Mouse (Mus musculus) R1 (cell line): ENCODE data around the gene Cyfip2.
A peak's percentile ranks its signal among the peaks of the same experiment; 100 is the strongest.
"Not testable (repeated sequence)": the region's sequence is repeated elsewhere in the genome, so short reads cannot be mapped to it uniquely, and the experiment has no call there.

Experiments used
- DNase-seq: peaks from one replicate; pipeline ENCODE4 v3.0.0-alpha.2; 2018; ENCODE audit warnings: low read depth, low spot score

Cyfip2 gene

DNA sequence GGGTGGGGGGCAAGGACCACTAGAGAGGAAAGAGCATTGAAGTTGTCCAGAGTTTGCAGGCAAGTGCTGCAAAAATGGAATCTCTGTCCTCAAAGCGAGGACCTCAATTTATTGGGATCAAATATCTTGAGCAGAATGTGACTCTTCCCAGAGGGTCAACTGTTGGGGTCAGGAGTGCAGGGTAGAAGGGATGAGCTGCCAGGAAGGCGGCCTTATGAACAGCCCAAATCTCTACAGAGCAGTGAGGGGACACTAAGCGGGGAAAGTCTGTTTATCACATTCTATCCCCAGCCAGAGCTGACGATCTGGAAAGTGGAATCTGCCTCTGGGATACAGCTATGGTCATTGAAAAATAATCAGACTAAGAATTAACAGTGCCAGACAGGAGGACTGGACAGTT, 118.5 kb downstream of the Cyfip2 start:
- no peak for DNase-seq

DNA sequence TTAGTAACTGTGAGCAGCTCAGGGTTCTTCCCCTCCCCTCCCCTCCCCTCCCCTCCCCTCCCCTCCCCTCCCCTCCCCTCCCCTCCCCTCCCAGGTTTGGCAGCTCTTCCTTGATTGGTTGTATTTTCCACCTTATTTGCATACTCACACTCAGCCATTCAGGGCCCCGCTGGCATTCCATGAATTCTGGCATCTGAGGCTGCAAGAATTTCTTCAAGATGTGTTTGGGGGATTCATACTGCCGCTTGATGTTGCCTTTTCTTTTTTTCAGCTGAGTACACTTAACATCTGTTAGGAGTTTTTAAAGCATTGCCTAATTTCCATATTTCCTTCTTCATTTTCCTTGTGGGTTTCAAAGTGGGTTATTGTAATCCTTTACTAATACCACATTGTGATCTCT, 124.4 kb downstream of the Cyfip2 start:
- no peak for DNase-seq

DNA sequence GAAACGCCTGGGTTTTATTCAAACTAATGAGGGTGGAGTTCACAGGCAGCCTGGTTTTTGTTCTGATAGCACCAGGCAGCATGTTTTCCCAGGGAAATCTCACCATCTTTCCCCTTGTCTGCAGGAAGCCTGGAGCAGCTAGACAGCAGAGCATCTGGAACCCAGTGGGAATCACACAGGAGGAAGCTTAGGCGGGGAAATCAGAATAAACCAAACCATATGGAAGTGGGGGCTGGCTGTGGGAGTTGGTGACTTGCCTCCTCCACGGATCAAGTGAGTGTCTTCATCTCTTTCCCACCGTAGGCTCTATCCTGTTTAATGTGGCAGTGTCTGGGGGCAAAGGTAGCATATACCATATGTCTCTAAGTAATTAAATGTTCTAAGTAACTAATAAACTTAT, 127.2 kb downstream of the Cyfip2 start:
- DNase-seq, result no peak

DNA sequence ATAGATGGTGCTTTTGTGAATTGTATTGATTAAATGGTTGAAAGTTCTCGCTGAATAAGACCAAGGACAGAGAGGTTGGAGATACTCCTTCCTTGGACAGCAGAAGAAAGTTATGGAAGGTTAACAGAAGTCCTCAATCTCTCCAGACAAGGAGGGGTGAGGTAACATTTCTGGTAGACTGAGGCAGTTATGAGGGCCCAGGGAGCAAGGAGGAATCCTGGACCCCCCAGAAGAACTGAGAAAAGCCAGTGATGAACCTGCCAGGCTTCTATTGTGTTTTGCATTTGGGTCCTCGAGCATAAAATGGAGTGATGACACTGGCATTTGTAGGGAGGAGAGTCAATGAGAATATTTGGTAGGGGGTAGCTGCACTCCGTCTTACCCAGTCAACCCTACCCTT, 127.7 kb downstream of the Cyfip2 start:
- no peak for DNase-seq

DNA sequence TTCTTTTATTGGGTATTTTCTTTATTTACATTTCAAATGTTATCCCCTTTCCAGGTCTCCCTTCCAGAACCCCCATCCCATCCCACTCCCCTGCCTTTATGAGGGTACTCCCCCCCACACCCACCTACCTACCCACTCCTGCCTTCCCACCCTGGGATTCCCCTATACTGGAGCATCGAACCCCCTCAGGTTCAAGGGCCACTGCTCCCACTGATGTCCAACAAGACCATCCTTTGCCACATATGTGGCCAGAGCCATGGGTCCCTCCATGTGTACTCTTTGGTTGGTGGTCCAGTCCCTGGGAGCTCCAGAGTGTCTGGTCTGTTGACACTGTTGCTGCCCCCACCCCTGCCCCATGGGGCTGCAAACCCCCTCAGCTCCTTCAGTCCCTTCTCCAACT, 130.6 kb downstream of the Cyfip2 start:
- DNase-seq, result not testable (repeated sequence)

DNA sequence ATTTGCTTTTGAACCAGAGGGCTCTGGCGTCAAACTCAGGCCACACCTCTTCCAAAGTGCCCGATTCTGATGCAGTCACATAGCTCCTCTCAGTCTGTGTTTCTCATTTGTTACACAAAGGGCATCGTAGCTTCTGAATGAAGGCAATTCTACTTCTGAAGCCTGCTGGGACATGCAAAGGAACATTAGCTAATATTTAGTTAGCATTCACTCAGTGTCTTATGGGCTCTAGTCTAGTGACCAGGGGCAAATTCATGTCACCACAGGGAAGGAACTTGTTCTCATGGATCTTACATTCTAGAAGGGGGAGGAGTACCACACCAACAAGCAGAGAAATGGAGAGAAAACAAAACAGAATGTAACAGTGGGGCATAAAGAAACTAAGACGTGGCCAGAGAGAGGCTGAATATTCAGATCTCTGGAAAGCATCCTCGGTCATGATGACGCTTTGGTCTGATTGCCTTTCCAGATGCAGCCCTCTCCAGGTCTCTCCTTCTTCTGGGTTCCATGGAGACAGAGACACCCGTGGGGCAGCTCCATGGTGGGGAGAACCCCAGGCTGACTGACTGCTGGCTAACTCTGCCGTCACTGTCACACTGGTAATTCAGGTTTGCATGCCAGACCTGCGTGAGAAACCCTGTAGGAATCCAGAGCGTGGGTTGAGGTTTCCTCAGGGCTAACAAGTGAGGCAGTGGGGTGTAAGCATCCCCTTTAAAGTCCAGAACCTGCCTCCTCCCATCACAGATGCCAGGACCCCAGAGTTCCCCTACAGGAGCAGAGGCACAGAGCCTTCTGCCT, 135.2 kb downstream of the Cyfip2 start:
- DNase-seq, result no peak

DNA sequence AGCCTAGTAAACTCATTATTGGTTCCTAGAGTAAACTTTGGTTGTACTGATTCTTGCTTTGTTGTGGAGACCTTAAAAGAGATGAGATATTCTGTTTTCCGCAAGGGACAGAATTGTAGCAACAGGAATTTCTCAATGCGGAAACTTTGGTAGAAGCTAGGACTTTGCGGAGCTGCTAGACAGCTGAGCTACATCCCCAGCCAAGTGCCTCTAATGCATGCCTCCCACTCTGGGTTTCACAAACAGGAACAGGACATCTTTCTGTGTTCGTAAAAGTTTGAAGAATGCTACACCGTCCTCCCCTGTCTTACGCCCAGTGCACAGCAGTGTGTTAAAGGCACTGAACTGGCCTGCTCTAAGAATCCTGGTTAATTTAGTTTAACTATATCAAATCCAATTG, 136.5 kb downstream of the Cyfip2 start:
- DNase-seq, result no peak

DNA sequence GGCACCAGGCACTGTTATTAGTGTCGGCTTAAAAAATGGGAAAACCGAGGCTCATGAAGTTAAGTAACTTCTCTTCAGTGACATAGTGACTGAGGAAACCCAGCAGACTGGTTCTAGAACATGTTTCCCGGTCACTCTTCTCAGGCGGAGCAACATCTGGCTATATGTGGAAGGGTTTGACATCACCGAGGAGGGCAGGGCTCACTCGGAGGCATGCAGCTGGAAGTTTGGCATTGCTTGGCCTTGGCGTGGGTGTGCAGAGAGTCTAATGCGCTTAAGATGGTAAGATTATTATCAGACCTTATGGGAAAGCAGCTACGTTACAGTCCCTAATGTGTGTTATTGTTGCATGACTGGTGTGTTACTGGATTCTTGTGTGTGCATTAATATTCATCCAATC, 140.5 kb downstream of the Cyfip2 start:
- no peak for DNase-seq

DNA sequence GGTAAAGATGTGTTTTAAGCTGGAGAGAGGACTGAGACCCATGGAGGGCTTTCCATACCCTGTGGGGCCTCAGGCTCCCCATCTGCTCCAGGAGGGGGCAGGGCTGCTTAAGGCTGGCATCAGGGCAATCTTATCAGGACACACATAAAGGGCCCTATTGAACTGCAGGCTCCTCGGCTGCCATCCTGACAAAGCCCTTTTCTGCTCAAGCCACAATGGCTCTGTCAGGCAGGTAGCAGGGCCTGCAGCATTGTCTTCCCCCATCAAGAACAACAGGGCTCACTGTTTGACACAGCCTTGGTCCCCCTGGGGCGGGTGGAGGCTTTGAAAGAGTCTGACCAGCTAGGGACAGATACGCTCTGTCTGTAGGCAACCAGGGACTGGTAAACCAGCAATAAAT, 142.8 kb downstream of the Cyfip2 start:
- DNase-seq, result no peak

DNA sequence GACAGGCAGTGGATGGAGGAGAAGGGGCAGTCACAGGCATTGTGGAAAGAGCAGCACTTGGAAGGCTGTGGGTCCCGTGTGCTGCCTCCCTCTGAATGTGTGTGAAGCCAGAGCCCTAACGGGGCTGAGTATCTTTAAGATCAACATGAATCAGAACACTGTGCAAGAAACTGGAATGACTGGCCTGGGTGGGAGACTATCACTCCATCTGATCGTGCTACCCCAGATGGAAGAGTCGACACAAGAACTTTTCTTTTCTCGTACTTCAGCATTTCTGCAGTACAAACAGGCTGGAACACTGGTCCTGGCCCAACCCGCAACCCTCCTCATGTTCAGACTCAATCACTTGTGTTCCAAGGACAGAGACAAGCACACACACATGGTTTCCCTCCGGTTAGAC, 144.2 kb downstream of the Cyfip2 start:
- no peak for DNase-seq

DNA sequence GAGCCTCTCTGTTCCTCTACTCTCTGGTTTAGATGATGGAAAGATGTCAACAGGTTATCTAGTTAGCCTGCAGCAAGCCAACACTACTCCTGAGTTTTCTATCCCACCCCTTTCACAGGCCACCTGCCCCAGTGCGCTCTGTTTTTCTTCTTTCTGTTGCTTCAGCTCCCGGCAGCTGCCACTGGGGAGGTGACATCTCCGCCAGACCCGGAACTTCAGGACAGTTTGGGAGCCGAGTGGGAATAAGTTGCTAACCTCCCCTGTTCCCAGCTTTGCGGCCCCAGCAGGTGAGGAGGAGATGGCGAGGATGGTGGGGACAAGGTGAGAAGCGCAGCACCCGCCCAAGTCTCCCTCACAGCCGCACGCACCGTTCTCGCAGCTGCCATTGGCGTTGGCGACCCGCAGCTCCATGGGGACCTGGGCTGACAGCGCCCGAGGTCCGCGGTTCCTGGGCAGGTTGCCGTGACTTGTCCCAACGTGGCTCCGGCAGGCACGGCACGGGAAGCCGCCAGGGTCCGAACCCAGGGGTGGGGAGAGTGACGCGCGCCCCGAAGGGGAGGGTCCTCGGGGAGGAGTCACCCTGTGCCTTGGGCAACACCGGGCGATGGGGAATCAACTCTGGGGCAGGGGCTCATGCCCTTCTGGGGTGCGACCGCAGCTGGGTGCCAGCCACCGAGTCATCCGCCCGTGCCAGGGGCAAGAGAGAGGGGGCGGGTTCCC, 146.6 kb downstream of the Cyfip2 start, which contains the start of gene Nipal4:
Gene Nipal4 (minus strand): TSS at position 643 of the 720 bp plus-strand sequence.
- peak; percentile 59 for DNase-seq

DNA sequence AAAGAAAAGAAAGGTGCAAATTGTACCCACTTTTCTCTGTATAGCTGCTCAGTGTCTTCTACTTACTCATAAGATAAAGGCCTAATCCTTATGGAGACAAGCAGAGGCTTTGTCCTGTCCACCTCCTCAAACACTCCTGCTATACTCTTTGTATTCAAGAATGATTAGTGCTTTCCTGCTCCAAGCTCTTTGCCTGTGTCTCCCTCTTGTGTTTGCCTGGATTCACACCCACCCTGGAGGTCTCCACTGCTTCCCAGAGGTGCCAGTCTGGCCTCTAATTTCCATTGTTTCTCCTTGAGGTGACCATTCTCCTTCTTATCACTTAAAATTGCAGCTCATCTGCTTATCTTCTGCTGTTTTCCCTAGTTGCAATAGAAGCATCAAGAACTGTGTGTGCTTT, 155.2 kb downstream of the Cyfip2 start:
- DNase-seq, result no peak

DNA sequence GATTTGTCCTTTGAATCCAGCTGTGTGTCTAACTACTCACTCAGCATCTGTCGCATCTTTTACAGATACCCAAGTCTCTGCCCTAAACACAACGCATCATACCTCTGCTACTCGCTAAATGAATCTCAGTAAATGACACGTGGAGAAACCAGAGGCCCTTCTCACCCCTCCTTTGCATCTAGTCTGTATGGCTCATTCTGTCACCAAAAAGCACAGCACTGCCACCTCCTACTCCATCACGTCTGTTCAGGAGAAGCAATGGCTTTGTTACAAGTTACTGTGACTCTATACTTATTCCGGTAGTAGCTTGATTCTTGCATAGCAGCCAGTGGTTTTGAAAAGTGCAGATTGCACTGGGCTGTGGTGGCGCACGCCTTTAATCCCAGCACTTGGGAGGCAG, 155.7 kb downstream of the Cyfip2 start:
- no peak for DNase-seq

DNA sequence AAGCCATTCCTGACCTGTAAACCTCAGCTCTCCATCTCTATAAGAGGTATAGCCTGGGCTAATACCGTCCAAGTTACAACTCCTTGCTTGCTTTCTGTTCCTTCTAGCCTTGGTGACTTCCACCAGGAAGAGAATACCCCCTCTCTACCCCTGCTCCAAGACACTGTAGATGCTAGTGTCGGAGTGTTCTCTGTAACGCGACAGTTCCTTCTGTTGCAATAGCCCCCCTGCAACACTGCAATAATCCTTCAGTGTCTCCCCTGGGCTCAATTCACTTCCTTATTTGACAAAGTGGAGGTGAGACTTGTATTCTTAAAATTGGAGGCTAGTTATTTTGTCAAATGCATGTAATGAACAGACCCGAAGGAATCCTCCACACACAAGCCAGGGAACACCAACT, 166.0 kb downstream of the Cyfip2 start:
- no peak for DNase-seq

DNA sequence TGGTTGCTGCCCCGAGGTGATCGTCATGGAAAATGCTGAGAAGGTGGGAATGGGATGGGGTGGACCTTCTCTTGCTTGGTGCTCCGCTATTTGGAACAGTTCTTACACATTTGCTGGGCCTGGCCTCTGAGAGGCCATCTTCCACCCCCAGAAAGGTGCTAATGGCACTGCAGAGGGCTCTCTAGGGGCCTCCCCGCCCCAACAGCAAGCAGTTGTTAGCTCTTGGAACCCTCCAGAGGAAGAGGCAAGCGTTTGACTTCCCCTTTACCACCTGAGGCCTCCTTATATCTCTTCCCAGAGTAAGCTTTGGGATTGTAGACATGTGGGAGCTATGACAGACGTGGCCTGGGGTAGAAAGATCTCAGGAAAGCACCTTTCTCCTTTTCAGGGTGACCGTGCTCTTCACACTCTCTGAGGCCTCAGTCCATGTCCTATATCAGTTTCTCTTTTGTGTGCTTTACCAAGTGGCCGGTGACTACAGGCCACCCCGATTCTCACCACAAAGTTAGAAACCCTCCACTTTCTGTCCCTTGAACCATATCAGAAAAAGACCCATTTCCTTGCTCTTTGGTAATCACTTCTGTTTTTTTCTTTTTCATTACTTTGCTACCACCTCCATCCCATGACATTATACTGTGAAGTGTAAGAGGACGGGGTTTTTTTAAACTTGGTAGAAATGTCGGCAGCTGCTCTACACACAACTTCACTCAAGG, 167.3 kb downstream of the Cyfip2 start:
- no peak for DNase-seq
